Mouse (Mus musculus): ENCODE measurements around the gene Thada. TPM values are rescaled to one million over a fixed set of nuclear protein-coding genes. Genes with fewer than 3 reads are reported as not detected.
A peak's percentile ranks its signal among the peaks of the same experiment; 100 is the strongest.
"Not testable (repeated sequence)": the region's sequence is repeated elsewhere in the genome, so short reads cannot be mapped to it uniquely, and the experiment has no call there.

Thada gene
- polyA plus RNA-seq, 1 experiment from 2014 or later: 15.9 TPM

GRCm38 (mm10) chr17:84305074-84305473, 160.9 kb downstream of the Thada start:
- no peak for ATAC-seq (ENCODE audit: insufficient number of reproducible peaks, insufficient read depth, low FRiP score, low read depth)
- Histone ChIP-seq H3K27ac (ENCODE audit: low read length) (no peak overlapping the region), H3K4me1 (ENCODE audit: control insufficient read depth, insufficient read depth, low read length) (0 out of 2 replicates have a peak, but pooled peaks cover 4% of the 10 kb centered on the region), H3K9ac (replicated peaks; ENCODE audit: low read depth, low read length) (no peak overlapping the region), H3K4me2 (replicated peaks; ENCODE audit: low read depth, low read length) (no peak overlapping the region), H3K9me3 (ENCODE audit: control insufficient read depth, low read depth, low read length) (no peaks in the 10 kb centered on the region), H3K27me3 (ENCODE audit: control insufficient read depth, insufficient read depth, low read length) (no peaks in the 10 kb centered on the region), H3K4me3 (ENCODE audit: low read depth, low read length) (no peak overlapping the region), H3K36me3 (ENCODE audit: control insufficient read depth, insufficient read depth, low read length) (peaks cover 3% of the 10 kb centered on the region; the same call in 1 of the 2 replicates)
- 88% methylated on average over 5 of the region's 5 CpGs for WGBS

GRCm38 (mm10) chr17:84304141-84304540, 161.9 kb downstream of the Thada start:
- no peaks in the 10 kb centered on the region for H3K9me3 ChIP-seq (ENCODE audit: control insufficient read depth, low read depth, low read length)
- ATAC-seq (ENCODE audit: insufficient number of reproducible peaks, insufficient read depth, low FRiP score, low read depth): no peak
- H3K9ac ChIP-seq (replicated peaks; ENCODE audit: low read depth, low read length): no peak overlapping the region
- H3K4me3 ChIP-seq (ENCODE audit: low read depth, low read length): no peak overlapping the region
- 0 out of 2 replicates have a peak, but pooled peaks cover 4% of the 10 kb centered on the region for H3K4me1 ChIP-seq (ENCODE audit: control insufficient read depth, insufficient read depth, low read length)
- H3K36me3 ChIP-seq (ENCODE audit: control insufficient read depth, insufficient read depth, low read length): no peaks in the 10 kb centered on the region; the same call in 1 of the 2 replicates
- H3K27ac ChIP-seq (ENCODE audit: low read length): no peak overlapping the region
- WGBS: 86% methylated on average over 5 of the region's 5 CpGs
- no peak overlapping the region for H3K4me2 ChIP-seq (replicated peaks; ENCODE audit: low read depth, low read length)
- H3K27me3 ChIP-seq (ENCODE audit: control insufficient read depth, insufficient read depth, low read length): no peaks in the 10 kb centered on the region

GRCm38 (mm10) chr17:84297976-84298375, 168.0 kb downstream of the Thada start:
- Histone ChIP-seq H3K36me3 (ENCODE audit: control insufficient read depth, insufficient read depth, low read length) (no peaks in the 10 kb centered on the region), H3K9me3 (ENCODE audit: control insufficient read depth, low read depth, low read length) (no peaks in the 10 kb centered on the region), H3K4me3 (ENCODE audit: low read depth, low read length) (no peak overlapping the region), H3K4me2 (replicated peaks; ENCODE audit: low read depth, low read length) (no peak overlapping the region), H3K4me1 (ENCODE audit: control insufficient read depth, insufficient read depth, low read length) (0 out of 2 replicates have a peak, but pooled peaks cover 5% of the 10 kb centered on the region), H3K27ac (ENCODE audit: low read length) (no peak overlapping the region), H3K27me3 (ENCODE audit: control insufficient read depth, insufficient read depth, low read length) (no peaks in the 10 kb centered on the region), H3K9ac (replicated peaks; ENCODE audit: low read depth, low read length) (no peak overlapping the region)
- ATAC-seq (ENCODE audit: insufficient number of reproducible peaks, insufficient read depth, low FRiP score, low read depth): no peak
- 86% methylated on average over 6 of the region's 6 CpGs for WGBS

GRCm38 (mm10) chr17:84293221-84293620, 172.8 kb downstream of the Thada start:
- H3K9me3 ChIP-seq (ENCODE audit: control insufficient read depth, low read depth, low read length): no peaks in the 10 kb centered on the region
- WGBS: 76% methylated on average over 4 of the region's 4 CpGs
- H3K27ac ChIP-seq (ENCODE audit: low read length): no peak overlapping the region
- H3K4me2 ChIP-seq (replicated peaks; ENCODE audit: low read depth, low read length): no peak overlapping the region
- H3K9ac ChIP-seq (replicated peaks; ENCODE audit: low read depth, low read length): no peak overlapping the region
- no peak for ATAC-seq (ENCODE audit: insufficient number of reproducible peaks, insufficient read depth, low FRiP score, low read depth)
- 0 out of 2 replicates have a peak, but pooled peaks cover 3% of the 10 kb centered on the region for H3K4me1 ChIP-seq (ENCODE audit: control insufficient read depth, insufficient read depth, low read length)
- H3K27me3 ChIP-seq (ENCODE audit: control insufficient read depth, insufficient read depth, low read length): no peaks in the 10 kb centered on the region
- no peak overlapping the region for H3K4me3 ChIP-seq (ENCODE audit: low read depth, low read length)
- no peaks in the 10 kb centered on the region for H3K36me3 ChIP-seq (ENCODE audit: control insufficient read depth, insufficient read depth, low read length)

GRCm38 (mm10) chr17:84291228-84291627, 174.8 kb downstream of the Thada start:
- not testable (repeated sequence) for H3K4me3 ChIP-seq (ENCODE audit: low read depth, low read length); H3K4me1 ChIP-seq (ENCODE audit: control insufficient read depth, insufficient read depth, low read length); H3K9me3 ChIP-seq (ENCODE audit: control insufficient read depth, low read depth, low read length); H3K4me2 ChIP-seq (replicated peaks; ENCODE audit: low read depth, low read length); H3K9ac ChIP-seq (replicated peaks; ENCODE audit: low read depth, low read length); H3K36me3 ChIP-seq (ENCODE audit: control insufficient read depth, insufficient read depth, low read length); H3K27me3 ChIP-seq (ENCODE audit: control insufficient read depth, insufficient read depth, low read length); H3K27ac ChIP-seq (ENCODE audit: low read length); ATAC-seq (ENCODE audit: insufficient number of reproducible peaks, insufficient read depth, low FRiP score, low read depth)
- 88% methylated on average over 6 of the region's 6 CpGs for WGBS

GRCm38 (mm10) chr17:84287675-84288420, 178.2 kb downstream of the Thada start:
- Histone ChIP-seq H3K9ac (replicated peaks; ENCODE audit: low read depth, low read length) (no peak overlapping the region), H3K4me1 (ENCODE audit: control insufficient read depth, insufficient read depth, low read length) (peaks cover 17% of the 10 kb centered on the region), H3K9me3 (ENCODE audit: control insufficient read depth, low read depth, low read length) (no peaks in the 10 kb centered on the region), H3K4me3 (ENCODE audit: low read depth, low read length) (no peak overlapping the region), H3K27ac (ENCODE audit: low read length) (no peak overlapping the region), H3K27me3 (ENCODE audit: control insufficient read depth, insufficient read depth, low read length) (no peaks in the 10 kb centered on the region), H3K36me3 (ENCODE audit: control insufficient read depth, insufficient read depth, low read length) (no peaks in the 10 kb centered on the region), H3K4me2 (replicated peaks; ENCODE audit: low read depth, low read length) (no peak overlapping the region)
- ATAC-seq (ENCODE audit: insufficient number of reproducible peaks, insufficient read depth, low FRiP score, low read depth): peak; percentile 81; the same call in 1 of the 2 replicates
- whole genome bisulfite sequencing: 72% methylated on average over 8 of the region's 8 CpGs

GRCm38 (mm10) chr17:84286536-84286935, 179.5 kb downstream of the Thada start:
- Histone ChIP-seq H3K9ac (replicated peaks; ENCODE audit: low read depth, low read length) (no peak overlapping the region), H3K36me3 (ENCODE audit: control insufficient read depth, insufficient read depth, low read length) (no peaks in the 10 kb centered on the region), H3K27ac (ENCODE audit: low read length) (no peak overlapping the region), H3K4me3 (ENCODE audit: low read depth, low read length) (no peak overlapping the region), H3K4me2 (replicated peaks; ENCODE audit: low read depth, low read length) (no peak overlapping the region), H3K9me3 (ENCODE audit: control insufficient read depth, low read depth, low read length) (no peaks in the 10 kb centered on the region), H3K4me1 (ENCODE audit: control insufficient read depth, insufficient read depth, low read length) (peaks cover 20% of the 10 kb centered on the region), H3K27me3 (ENCODE audit: control insufficient read depth, insufficient read depth, low read length) (no peaks in the 10 kb centered on the region)
- ATAC-seq (ENCODE audit: insufficient number of reproducible peaks, insufficient read depth, low FRiP score, low read depth): no peak
- WGBS: 96% methylated on average over 5 of the region's 5 CpGs

GRCm38 (mm10) chr17:84282388-84283280, 183.4 kb downstream of the Thada start:
- H3K9ac ChIP-seq (replicated peaks; ENCODE audit: low read depth, low read length): no peak overlapping the region
- no peaks in the 10 kb centered on the region for H3K9me3 ChIP-seq (ENCODE audit: control insufficient read depth, low read depth, low read length)
- peak overlapping the region; percentile 91 for H3K27ac ChIP-seq (ENCODE audit: low read length)
- H3K36me3 ChIP-seq (ENCODE audit: control insufficient read depth, insufficient read depth, low read length): no peaks in the 10 kb centered on the region
- peaks cover 37% of the 10 kb centered on the region for H3K4me1 ChIP-seq (ENCODE audit: control insufficient read depth, insufficient read depth, low read length)
- no peak overlapping the region for H3K4me3 ChIP-seq (ENCODE audit: low read depth, low read length)
- 45% methylated on average over 8 of the region's 8 CpGs for WGBS
- no peak overlapping the region for H3K4me2 ChIP-seq (replicated peaks; ENCODE audit: low read depth, low read length)
- ATAC-seq (ENCODE audit: insufficient number of reproducible peaks, insufficient read depth, low FRiP score, low read depth): no peak
- H3K27me3 ChIP-seq (ENCODE audit: control insufficient read depth, insufficient read depth, low read length): no peaks in the 10 kb centered on the region

Data from stomach, embryonic 14.5 days (tissue).